Mouse (Mus musculus) embryonic fibroblast, embryonic 13.5 days (primary cell): ENCODE measurements around the gene Scaf8.

Source experiments
- CTCF ChIP-seq: IDR thresholded peaks from 2 replicates; pipeline ENCODE4 v1.5.1; 2011; ENCODE audit warnings: mild to moderate bottlenecking, control low read depth, low read length, moderate library complexity, borderline replicate concordance; ENCODE audit not compliant: insufficient read depth
- POLR2A ChIP-seq: IDR thresholded peaks from 2 replicates; pipeline ENCODE4 v1.6.1; 2011; ENCODE audit warnings: low read depth, mild to moderate bottlenecking, control low read depth, low read length, moderate library complexity

- TF ChIP-seq CTCF = no peak
- no peak for TF ChIP-seq POLR2A
These were observed 10.4 kb upstream of the Scaf8 start for GRCm38 (mm10) chr17:3104154-3104931.
